Comparison of ENCODE assay signal across 10 mouse cellular contexts in the genomic region with DNA sequence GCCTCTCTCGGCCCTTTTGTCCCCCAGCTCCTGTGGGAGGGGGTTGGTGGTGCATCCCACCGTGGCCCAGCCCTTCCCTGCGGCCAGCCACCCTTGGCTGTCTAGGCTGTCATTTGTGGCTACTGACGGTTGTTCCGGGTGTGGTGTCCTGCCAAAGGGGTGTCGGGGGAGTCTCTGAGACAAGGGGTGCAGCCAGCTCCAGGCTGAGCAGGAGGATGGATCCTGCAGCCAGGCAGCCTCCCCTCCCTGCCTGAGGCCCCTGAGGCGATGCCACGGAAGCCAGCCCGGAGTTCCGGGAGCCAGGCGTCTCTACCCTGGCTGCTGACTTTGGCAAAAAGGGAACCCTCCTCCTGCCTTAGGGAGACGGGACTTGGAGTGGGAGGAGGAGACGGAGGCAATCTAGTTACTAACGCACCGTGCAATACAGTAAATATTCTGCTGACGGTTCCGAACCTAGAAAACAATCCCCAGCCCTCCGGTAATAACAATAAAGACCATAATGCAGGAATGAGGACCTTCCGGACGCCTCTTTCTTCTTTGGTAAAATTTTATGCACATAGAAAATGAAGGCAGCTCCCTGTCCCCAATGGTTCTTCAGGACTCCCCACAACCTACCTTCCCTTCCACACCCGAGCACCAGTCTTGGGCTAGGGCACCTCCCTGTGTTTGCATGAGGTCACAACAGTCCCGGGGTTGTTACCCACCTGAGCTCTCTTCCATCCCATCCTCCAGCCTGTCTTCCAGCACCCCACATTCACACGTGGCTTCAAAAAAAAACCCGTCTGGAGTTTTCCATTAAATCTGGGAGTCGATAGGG. TPM values are rescaled to one million over a fixed set of nuclear protein-coding genes. Genes with fewer than 3 reads are reported as not detected.
DNase-seq lines count a peak whose midpoint lies in the region; ATAC-seq and TF ChIP-seq lines count a peak whose summit lies in the region.
"Had no signal": no experiment of that assay in that cellular context is flagged by ENCODE, and none has a peak within 500 bp of the region (broad histone marks: within the 10 kb centered on the region; RNA-seq: fewer than 3 reads in every experiment).

No protein-coding gene starts in this region.

- H3K27ac ChIP-seq in heart, embryonic 10.5 days, result no peak overlapping the region
- H3K27ac ChIP-seq in midbrain, embryonic 14.5 days (replicated peaks; ENCODE audit: low read depth, low read length), result 0 out of 2 replicates have a peak overlapping the region, but pooled peaks have one; percentile 37
- no peak overlapping the region for H3K27ac ChIP-seq in left cerebral cortex, adult 2 months

- H3K9ac ChIP-seq in midbrain, embryonic 14.5 days (replicated peaks; ENCODE audit: low read length), result 0 out of 2 replicates have a peak overlapping the region, but pooled peaks have one; percentile 12

- H3K4me3 ChIP-seq in heart, embryonic 10.5 days, result peak overlapping the region; percentile 5; the same call in 1 of the 2 replicates
- no peak overlapping the region for H3K4me3 ChIP-seq in midbrain, embryonic 14.5 days (replicated peaks; ENCODE audit: low read depth, low read length)
- H3K4me3 ChIP-seq in left cerebral cortex, adult 2 months, result no peak overlapping the region

- TF ChIP-seq CTCF in left cerebral cortex, adult 2 months (IDR thresholded peaks at IDR 0.05), result no peak; the same call in 1 of the 2 replicates

- intact Hi-C loops in heart, postnatal 14 days (cut with DNase I), result loop anchor here (10.0 kb wide), 1 partner anchor 368 kb away; no protein-coding TSS in a partner anchor
- intact Hi-C loops in left cerebral cortex, adult 2 months (cut with DNase I), result loop anchor here (10.0 kb wide), 1 partner anchor 328 kb away; no protein-coding TSS in a partner anchor

- ATAC-seq in midbrain, embryonic 14.5 days (ENCODE audit: low FRiP score, low TSS enrichment), result no peak

- no peaks in the 10 kb centered on the region for H3K36me3 ChIP-seq in heart, embryonic 10.5 days
- H3K36me3 ChIP-seq in midbrain, embryonic 14.5 days (ENCODE audit: control insufficient read depth, insufficient read depth, low read length), result no peaks in the 10 kb centered on the region

- no peak for DNase-seq in heart, embryonic 10.5 days (ENCODE audit: low spot score)
- no peak for DNase-seq in heart, postnatal 14 days
- peak; percentile 38 for DNase-seq in A20 (ENCODE audit: low read depth, low spot score)
- peak; percentile 57 for DNase-seq in embryo, embryonic 11 days
- peak; percentile 62 for DNase-seq in midbrain, embryonic 14.5 days
- no peak for DNase-seq in left cerebral cortex, adult 2 months (ENCODE audit: extremely low spot score in 1 of 2, low spot score in 2 of 2)
- DNase-seq in urinary bladder, postnatal 14 days (ENCODE audit: low spot score), result no peak
- no peak for DNase-seq in layer of hippocampus, postnatal 25 days (ENCODE audit: extremely low spot score in 1 of 2, low spot score in 1 of 2)

- peak overlapping the region; percentile 40 for H3K4me2 ChIP-seq in midbrain, embryonic 14.5 days (ENCODE audit: low read length)

- peaks cover 97% of the 10 kb centered on the region for H3K27me3 ChIP-seq in heart, embryonic 10.5 days (ENCODE audit: insufficient read depth, poor library complexity, severe bottlenecking)
- peaks cover 51% of the 10 kb centered on the region for H3K27me3 ChIP-seq in midbrain, embryonic 14.5 days (ENCODE audit: control insufficient read depth, insufficient read depth, low read length)

- H3K9me3 ChIP-seq in heart, embryonic 10.5 days, result no peaks in the 10 kb centered on the region
- no peaks in the 10 kb centered on the region for H3K9me3 ChIP-seq in midbrain, embryonic 14.5 days (ENCODE audit: control insufficient read depth, low read length)

- WGBS in heart, embryonic 10.5 days, result 2% methylated on average over 25 of the region's 25 CpGs
- WGBS in midbrain, embryonic 14.5 days, result 4% methylated on average over 25 of the region's 25 CpGs

- peaks cover 13% of the 10 kb centered on the region for H3K4me1 ChIP-seq in heart, embryonic 10.5 days
- peaks cover 6% of the 10 kb centered on the region for H3K4me1 ChIP-seq in midbrain, embryonic 14.5 days (ENCODE audit: control insufficient read depth, insufficient read depth, low read length)

RNA-seq across cellular contexts. Expression of gene Pax7, which starts 19.1 kb away (rescaled TPM):
- 0.03 TPM in 1 of 2 replicates, not detected in the other for polyA plus RNA-seq in heart, embryonic 10.5 days (2016; fragmentation: Nextera tagmentation; extraction: Ambion mirVana)
- not detected for total RNA-seq in heart, postnatal 14 days (2021)
- 9.1 and 9.2 TPM in 2 replicates for polyA plus RNA-seq in midbrain, embryonic 14.5 days (2014; fragmentation: Nextera tagmentation; extraction: Ambion mirVana)
- total RNA-seq in left cerebral cortex, adult 2 months (2021), result not detected
- not detected for total RNA-seq in layer of hippocampus, postnatal 25 days (2021)
- polyA plus RNA-seq: intestine, embryonic 14.5 days; liver, embryonic 16.5 days had no signal

Comparison
In these comparisons a context has a peak if more than half of its experiments do, and no peak if none do; other contexts are left out.
1. DNase-seq: peak in A20 (single experiment), embryo, embryonic 11 days (single experiment) and midbrain, embryonic 14.5 days (single experiment); none in heart, embryonic 10.5 days (single experiment), heart, postnatal 14 days (0 of 2), left cerebral cortex, adult 2 months (0 of 2), urinary bladder, postnatal 14 days (single experiment) and layer of hippocampus, postnatal 25 days (0 of 2).